Mouse (Mus musculus) lung, postnatal 0 days (tissue): Measurements from ENCODE around the gene Rasgef1a.

ENCODE experiments used
- CTCF ChIP-seq: IDR thresholded peaks from 2 replicates; pipeline ENCODE4 v1.5.1; 2016; ENCODE audit warnings: antibody characterized with exemption, mild to moderate bottlenecking
- EP300 ChIP-seq: IDR thresholded peaks from 2 replicates; pipeline ENCODE4 v1.6.1; 2016; ENCODE audit warnings: antibody characterized with exemption, mild to moderate bottlenecking, control low read depth

DNA sequence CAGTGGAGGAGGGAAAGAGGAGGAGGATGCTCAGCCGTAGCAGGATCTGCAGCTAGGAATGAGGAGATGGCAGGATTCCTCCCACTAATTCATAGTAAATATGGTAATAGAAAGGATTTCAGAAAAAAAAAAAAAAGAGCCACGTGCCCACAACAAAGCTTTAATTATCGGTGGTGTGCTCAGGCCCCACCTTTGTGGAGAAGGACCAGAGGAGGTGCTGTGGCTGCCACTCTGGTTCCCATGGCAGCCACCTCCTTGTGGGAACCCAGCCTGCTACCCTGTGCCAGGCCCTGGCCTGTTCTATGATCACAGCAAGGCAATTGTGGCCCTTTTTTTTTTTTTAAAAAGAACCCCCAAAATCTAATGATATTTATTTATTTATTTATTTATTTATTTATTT is 60.2 kb downstream of the Rasgef1a start:
- TF ChIP-seq CTCF (no peak), EP300 (no peak)
